Mouse (Mus musculus) neutrophil, adult 59 days (primary cell): Measurements from ENCODE around the gene Scgb2b26. TPM values are rescaled to one million over a fixed set of nuclear protein-coding genes. Genes with fewer than 3 reads are reported as not detected.

ENCODE experiments used
- total RNA-seq, 2 experiments: library from RNA; stranded (reverse); gene quantifications; 1 replicate in 1 of 2; 2 replicates in 1 of 2; pipeline ENCODE4 v1.2.4; 2023

Scgb2b26 gene
- total RNA-seq: not detected

DNA sequence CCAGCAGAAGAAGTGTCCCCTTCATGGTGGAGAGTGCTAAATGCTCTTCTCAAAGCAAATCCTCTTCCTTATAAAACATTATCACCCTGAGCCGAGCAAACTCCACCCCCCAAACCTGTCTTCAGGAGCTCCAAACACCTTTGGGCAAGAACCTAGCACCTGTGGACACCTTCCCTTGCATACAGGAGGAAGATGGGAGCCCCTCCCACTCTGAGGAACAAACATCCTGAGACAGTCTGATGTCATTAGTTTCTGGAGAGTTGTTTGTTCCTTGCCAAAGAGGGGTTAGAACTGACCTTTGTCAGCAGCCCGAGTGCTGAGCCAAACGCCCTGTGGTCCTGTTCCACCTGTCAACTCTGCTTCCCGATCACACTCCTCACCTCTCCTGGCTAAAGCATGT lies at the start of gene Scgb2b26:
Gene Scgb2b26, minus strand, starts transcription at position 101 of the 400 bp plus-strand sequence.

Other genes starting within 250 kb of the Scgb2b26 start
- not detected for gene Scgb2b24, start 205.7 kb downstream of the Scgb2b26 start, total RNA-seq
- gene Scgb1b24, start 201.2 kb downstream of the Scgb2b26 start, total RNA-seq: not detected
- not detected for gene Scgb2b27, start 68.9 kb upstream of the Scgb2b26 start, total RNA-seq
- not detected for gene Scgb1b27, start 76.4 kb upstream of the Scgb2b26 start, total RNA-seq
- gene Scgb1b30, start 150.4 kb upstream of the Scgb2b26 start, total RNA-seq: not detected
- gene Wtip, start 188.2 kb upstream of the Scgb2b26 start, total RNA-seq: under 1 TPM in 1 of 2 experiments, not detected in 1; 0.31 TPM
- gene Uba2, start 224.6 kb upstream of the Scgb2b26 start, total RNA-seq: 10 to 100 TPM; 61.7 to 63.7 TPM